Mouse (Mus musculus) testis, adult 2 months (tissue): ENCODE data around the gene Hmg20b.
A peak's percentile ranks its signal among the peaks of the same experiment; 100 is the strongest.

Source experiments
- CTCF ChIP-seq: fragments of 200-500 bp; IDR thresholded peaks from 2 replicates; pipeline ENCODE4 v1.5.1; 2012; ENCODE audit warnings: low read depth, mild to moderate bottlenecking, inconsistent platforms, low read length, moderate library complexity; ENCODE audit not compliant: control insufficient read depth, insufficient read depth, insufficient replicate concordance
- POLR2A ChIP-seq: fragments of 200-500 bp; IDR thresholded peaks from 2 replicates; pipeline ENCODE4 v1.6.1; 2012; ENCODE audit warnings: low read depth, mild to moderate bottlenecking, inconsistent platforms, low read length, moderate library complexity; ENCODE audit not compliant: control insufficient read depth

- TF ChIP-seq CTCF = peak; percentile 16; the same call in 1 of the 2 replicates
- TF ChIP-seq POLR2A = peak; percentile 79; the same call in 1 of the 2 replicates
Measured at GRCm38 (mm10) chr10:81346453-81347067, 3.7 kb downstream of the Hmg20b start.
